Mouse (Mus musculus): ENCODE data around the gene Pard3. TPM values are rescaled to one million over a fixed set of nuclear protein-coding genes. Genes with fewer than 3 reads are reported as not detected.

Gene Pard3
- polyA plus RNA-seq (2012; rRNA removed) = 4.5 and 4.7 TPM in 2 replicates

DNA sequence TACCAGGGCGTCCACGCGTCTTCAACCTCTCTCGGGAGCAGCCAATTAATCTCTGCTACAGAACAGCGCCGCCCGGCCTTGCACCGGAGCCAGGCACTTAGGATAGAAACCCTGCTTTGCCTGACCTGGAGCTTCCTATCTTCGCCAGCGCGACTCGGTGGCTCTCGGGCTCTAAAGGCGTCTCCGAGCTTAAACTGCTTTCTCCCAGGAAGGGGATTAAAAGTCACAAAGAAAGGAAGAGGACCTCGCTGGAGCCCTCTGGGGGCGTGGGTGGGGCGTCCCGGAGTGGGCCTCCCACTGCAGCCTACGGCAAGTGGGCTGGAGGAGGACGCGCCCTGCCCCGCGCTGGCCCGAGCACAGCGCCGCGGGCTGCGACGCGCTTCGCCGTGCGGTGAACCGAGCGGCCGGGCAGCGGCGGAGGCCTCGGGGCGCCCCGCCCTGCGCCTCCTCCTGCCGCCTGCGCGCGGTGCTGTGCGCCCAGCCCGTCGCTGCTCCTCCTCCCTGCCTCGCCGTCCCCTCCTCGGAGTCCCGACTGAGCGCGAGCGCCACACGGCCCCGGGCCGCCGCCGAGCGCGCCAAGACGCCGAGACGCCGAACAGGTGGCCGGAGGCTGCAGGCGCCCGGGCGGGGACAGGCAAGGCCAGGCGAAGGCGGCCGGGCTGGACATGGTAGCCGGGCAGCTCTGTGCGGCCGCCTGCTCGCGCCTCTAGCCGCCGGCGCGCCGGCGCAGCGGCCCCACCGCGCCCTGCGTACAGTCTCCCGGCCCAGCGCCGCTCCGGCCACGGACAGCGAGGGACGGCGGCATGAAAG is at the start of gene Pard3:
Gene Pard3 (plus strand): TSS at position 343 of the 810 bp plus-strand sequence.

Other genes starting within 250 kb of the Pard3 start
- 29.6 and 32.7 TPM in 2 replicates for gene Tomm20, start 118.0 kb upstream of the Pard3 start, polyA plus RNA-seq (2012; rRNA removed)
- gene Rbm34, start 92.8 kb upstream of the Pard3 start, polyA plus RNA-seq (2012; rRNA removed) = 6.4 and 6.5 TPM in 2 replicates

All from liver, embryonic 14 days (tissue).